Mouse (Mus musculus) erythroblast, embryonic 14.5 days (primary cell): ENCODE results near the gene Atp6v1fnb. TPM values are rescaled to one million over a fixed set of nuclear protein-coding genes. Genes with fewer than 3 reads are reported as not detected.

Experiments
- H3K27me3 ChIP-seq: 2 replicates; pipeline ENCODE4 v1.6.1; 2012; ENCODE audit warnings: inconsistent platforms; ENCODE audit not compliant: control insufficient read depth
- H3K36me3 ChIP-seq: 2 replicates; pipeline ENCODE4 v1.6.1; 2012; ENCODE audit warnings: mild to moderate bottlenecking, inconsistent platforms; ENCODE audit not compliant: control insufficient read depth
- H3K4me1 ChIP-seq: 2 replicates; pipeline ENCODE4 v1.6.1; 2012; ENCODE audit warnings: inconsistent platforms; ENCODE audit not compliant: control insufficient read depth
- H3K4me3 ChIP-seq: replicated peaks from 2 replicates; pipeline ENCODE3; 2012; ENCODE audit warnings: moderate library complexity, mild to moderate bottlenecking, inconsistent platforms
- H3K9me3 ChIP-seq: 2 replicates; pipeline ENCODE4 v1.6.1; 2012; ENCODE audit warnings: low read length, inconsistent platforms, mixed read lengths; ENCODE audit not compliant: control insufficient read depth
- GATA1 ChIP-seq: IDR thresholded peaks from 2 replicates; pipeline ENCODE4 v1.6.1; 2012; ENCODE audit warnings: low read length, inconsistent platforms, mixed read lengths
- TAL1 ChIP-seq: IDR thresholded peaks from 3 replicates; pipeline ENCODE4 v1.6.1; 2012; ENCODE audit warnings: low read length, inconsistent platforms, mixed read lengths
- polyA plus RNA-seq: library from polyadenylated mRNA; stranded (reverse); fragments of >175 nt; gene quantifications from 2 replicates; pipeline ENCODE4 v1.2.3, GENCODE M21; 2012

Gene Atp6v1fnb
- polyA plus RNA-seq, 1 experiment, result not detected

DNA sequence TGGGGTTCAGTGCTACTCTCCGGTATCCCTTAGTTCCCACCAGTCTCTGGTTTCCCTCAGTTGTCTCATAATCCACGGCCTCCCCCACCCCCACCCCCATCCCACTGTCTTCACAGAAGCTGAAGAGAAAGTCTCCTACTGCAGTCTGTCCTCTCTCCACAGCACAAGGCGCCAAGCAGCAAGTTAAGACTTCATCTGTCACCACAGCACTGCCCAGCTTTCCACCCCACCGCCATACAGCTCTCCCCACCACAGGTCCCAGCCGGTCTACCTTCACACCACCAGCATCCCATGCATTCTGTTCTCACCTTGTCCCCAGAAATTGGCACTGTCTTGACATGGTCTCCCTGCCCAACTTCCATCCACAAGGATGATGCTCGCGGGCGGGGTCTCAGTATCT lies 35.6 kb downstream of the Atp6v1fnb start:
- no peak overlapping the region for H3K4me3 ChIP-seq
- no peaks in the 10 kb centered on the region for H3K36me3 ChIP-seq

DNA sequence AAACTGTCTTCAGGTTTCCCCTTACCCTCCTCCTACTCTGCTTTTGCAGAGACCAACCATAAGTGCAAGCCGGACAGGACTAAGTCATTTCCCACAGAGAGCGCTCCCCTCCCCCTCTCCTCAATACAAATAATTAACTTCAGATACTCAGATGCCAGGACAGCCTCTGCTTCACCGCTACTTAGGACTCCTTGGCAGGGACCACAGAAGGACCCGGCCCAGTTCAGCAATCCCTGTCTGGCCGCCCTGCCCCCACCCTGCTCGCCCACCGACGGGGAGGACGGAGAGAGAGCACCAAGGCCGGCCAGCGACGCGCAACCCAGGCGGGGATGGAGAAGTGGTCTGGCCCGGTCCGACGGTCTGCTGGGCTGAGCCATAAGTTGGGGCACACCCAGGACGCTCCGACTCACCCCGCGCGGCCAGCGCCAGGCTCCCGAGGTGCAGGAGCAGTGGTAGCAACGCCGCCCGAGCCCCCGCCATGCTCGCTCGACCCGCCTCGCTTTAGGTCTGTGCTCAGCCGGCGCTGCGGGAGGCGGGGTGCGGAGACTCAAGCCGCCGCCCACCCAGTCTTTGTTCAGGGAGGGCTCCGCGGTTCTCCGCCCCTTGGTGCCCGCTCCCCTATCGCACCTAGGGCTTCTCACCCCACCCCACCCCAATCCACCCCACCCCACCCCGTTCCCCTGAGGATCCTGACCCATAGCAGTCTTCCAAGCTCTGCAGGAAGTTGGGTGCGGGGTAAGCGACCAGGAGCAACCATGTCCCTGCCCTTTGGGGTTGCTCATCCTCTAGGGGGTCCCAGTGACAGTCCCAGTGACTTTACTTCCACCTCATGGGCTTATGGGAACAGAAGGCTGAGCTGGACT lies 36.4 kb downstream of the Atp6v1fnb start, which contains the start of gene Kcp:
Kcp (minus strand) TSS at position 506 of the 863 bp plus-strand sequence.
- peaks cover 4% of the 10 kb centered on the region for H3K4me1 ChIP-seq
- H3K9me3 ChIP-seq, result no peaks in the 10 kb centered on the region
- TF ChIP-seq TAL1 (no peak), GATA1 (no peak)
- H3K27me3 ChIP-seq, result peaks cover 54% of the 10 kb centered on the region
- H3K4me3 ChIP-seq, result peak within 1 kb of the TSS; percentile 48
- no peaks in the 10 kb centered on the region for H3K36me3 ChIP-seq

More for the DNA sequence above, 35.6 kb downstream of the Atp6v1fnb start:
- Histone ChIP-seq H3K9me3 (no peaks in the 10 kb centered on the region), H3K27me3 (peaks cover 54% of the 10 kb centered on the region), H3K4me1 (peaks cover 4% of the 10 kb centered on the region)
- no peak for TF ChIP-seq GATA1
- no peak for TF ChIP-seq TAL1

DNA sequence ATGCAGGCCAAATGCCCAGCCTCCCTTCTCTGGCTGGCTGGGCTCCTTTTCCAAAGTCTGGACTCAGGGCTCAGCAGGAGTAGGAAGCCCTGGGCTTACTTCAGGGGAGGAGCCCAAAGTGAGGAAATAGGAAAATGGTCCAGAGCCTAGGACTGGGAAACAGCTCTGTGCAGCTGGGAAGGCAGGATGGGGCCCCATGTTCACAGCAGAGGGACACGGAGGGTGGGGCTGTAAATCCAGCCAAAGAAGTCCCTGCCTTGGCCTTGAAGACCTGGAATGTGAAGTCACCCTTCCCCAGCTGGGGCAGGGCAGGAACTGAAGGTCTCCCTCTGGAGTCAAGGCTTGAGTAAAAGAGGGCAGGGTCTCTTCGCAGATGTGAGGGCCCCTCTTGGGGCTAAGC lies 37.8 kb downstream of the Atp6v1fnb start:
- Histone ChIP-seq H3K4me1 (peaks cover 7% of the 10 kb centered on the region), H3K4me3 (no peak overlapping the region), H3K27me3 (peaks cover 53% of the 10 kb centered on the region), H3K9me3 (no peaks in the 10 kb centered on the region), H3K36me3 (no peaks in the 10 kb centered on the region)
- TF ChIP-seq GATA1 (no peak), TAL1 (no peak)

DNA sequence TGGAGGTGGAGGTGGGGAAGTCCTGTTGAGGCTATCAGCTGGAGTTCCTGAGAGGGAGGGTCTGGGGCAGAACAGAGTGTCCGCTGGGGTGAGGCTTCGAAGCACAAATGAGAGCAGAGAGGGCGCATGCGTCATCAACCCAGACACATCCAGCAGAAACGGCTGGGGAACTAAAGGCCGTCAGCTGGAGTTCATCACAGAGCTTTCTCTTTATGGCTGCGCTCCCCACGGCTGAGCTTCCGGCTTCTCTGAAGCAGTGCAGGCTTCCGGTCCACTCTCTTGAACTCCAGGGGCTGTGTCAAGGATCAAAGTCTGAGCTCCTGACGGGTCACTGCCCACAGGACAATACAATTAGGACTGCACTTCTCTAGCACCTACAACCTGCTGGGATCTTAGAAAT lies 42.0 kb downstream of the Atp6v1fnb start:
- no peaks in the 10 kb centered on the region for H3K36me3 ChIP-seq
- H3K9me3 ChIP-seq, result no peaks in the 10 kb centered on the region
- H3K27me3 ChIP-seq, result peaks cover 20% of the 10 kb centered on the region
- no peak for TF ChIP-seq GATA1
- peaks cover 3% of the 10 kb centered on the region; the same call in 1 of the 2 replicates for H3K4me1 ChIP-seq
- H3K4me3 ChIP-seq, result no peak overlapping the region

DNA sequence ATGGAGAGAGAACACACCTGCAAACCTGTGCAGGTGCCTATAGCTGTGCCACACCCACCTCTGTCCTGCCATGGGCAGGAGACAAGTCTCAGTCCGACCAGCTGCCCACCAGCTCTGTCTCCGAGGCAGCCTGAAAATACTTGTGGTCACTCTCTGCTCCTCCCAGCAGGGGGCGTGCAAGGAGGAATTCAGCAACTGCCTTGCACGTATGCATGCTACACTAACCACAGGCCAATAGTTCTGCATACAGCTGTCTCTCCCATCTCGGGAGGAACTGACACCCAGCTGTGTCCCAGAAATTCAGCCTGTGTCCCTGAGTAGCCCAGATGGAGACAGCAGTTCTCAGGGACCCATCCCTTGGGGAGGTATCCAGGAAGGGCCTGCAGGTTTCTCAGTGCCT lies 45.9 kb downstream of the Atp6v1fnb start:
- H3K27me3 ChIP-seq, result no peaks in the 10 kb centered on the region; the same call in 1 of the 2 replicates
- TF ChIP-seq TAL1 (no peak), GATA1 (no peak)
- no peak overlapping the region for H3K4me3 ChIP-seq
- peaks cover 3% of the 10 kb centered on the region; the same call in 1 of the 2 replicates for H3K4me1 ChIP-seq
- H3K9me3 ChIP-seq, result peaks cover 4% of the 10 kb centered on the region; the same call in 1 of the 2 replicates
- no peaks in the 10 kb centered on the region for H3K36me3 ChIP-seq

DNA sequence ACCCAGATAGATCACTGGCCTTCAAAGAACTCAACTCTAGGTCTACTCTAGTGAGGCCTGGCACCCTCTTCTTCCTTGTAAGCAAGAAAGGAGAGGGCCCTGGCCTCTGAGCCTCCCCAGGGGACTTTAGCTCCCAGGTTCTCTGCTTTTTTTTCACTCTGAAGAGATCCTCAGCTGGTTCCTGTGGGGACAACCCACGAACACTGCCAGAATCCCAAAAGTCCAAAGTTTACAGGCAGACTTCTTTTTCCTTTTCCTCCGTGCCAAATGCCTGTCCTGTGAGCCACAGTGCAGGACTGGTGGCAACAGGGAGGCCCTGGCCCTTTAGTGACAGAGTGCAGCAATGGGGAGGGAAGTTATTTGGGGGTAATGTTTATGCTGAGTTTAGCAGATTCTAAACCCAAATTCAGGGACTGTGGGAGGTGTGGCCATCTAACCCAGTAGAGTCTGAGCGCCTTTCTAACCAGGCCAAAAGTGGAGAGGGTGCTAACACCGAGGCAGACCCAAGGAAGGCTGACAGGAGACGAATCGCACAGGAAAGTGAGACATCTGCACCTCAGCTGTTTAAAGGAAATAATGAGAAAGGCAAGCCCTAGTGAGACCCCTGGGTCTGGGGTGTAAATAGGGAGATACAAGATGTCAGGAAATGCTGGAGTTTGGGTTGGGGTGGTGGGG lies 51.5 kb downstream of the Atp6v1fnb start:
- H3K36me3 ChIP-seq, result no peaks in the 10 kb centered on the region
- TF ChIP-seq GATA1, result no peak
- no peak for TF ChIP-seq TAL1
- no peaks in the 10 kb centered on the region; the same call in 1 of the 2 replicates for H3K4me1 ChIP-seq
- no peak overlapping the region for H3K4me3 ChIP-seq
- peaks cover 42% of the 10 kb centered on the region for H3K27me3 ChIP-seq
- peaks cover 4% of the 10 kb centered on the region; the same call in 1 of the 2 replicates for H3K9me3 ChIP-seq

Other genes with a start within 250 kb of the Atp6v1fnb start
- gene Hilpda, start 198.9 kb upstream of the Atp6v1fnb start, polyA plus RNA-seq, result 0.76 and 0.80 TPM in 2 replicates
- gene Fam71f2, start 191.8 kb upstream of the Atp6v1fnb start, polyA plus RNA-seq, result not detected in 2 replicates
- not detected in 2 replicates for gene Fam71f1, start 152.3 kb upstream of the Atp6v1fnb start, polyA plus RNA-seq
- 0.17 and 0.63 TPM in 2 replicates for gene Calu, start 123.4 kb upstream of the Atp6v1fnb start, polyA plus RNA-seq
- gene Opn1sw, start 83.0 kb upstream of the Atp6v1fnb start, polyA plus RNA-seq, result not detected in 2 replicates
- gene Ccdc136, start 75.1 kb upstream of the Atp6v1fnb start, polyA plus RNA-seq, result not detected in 2 replicates
- not detected in 2 replicates for gene Flnc, start 38.2 kb upstream of the Atp6v1fnb start, polyA plus RNA-seq
- gene Atp6v1f, start 3.7 kb upstream of the Atp6v1fnb start, polyA plus RNA-seq, result 16.6 and 22.9 TPM in 2 replicates
- gene Kcp, start 36.5 kb downstream of the Atp6v1fnb start, polyA plus RNA-seq, result 0.01 and 0.11 TPM in 2 replicates
- 0.16 and 0.44 TPM in 2 replicates for gene Irf5, start 55.2 kb downstream of the Atp6v1fnb start, polyA plus RNA-seq
- gene Tnpo3, start 138.4 kb downstream of the Atp6v1fnb start, polyA plus RNA-seq, result 0.66 and 1.1 TPM in 2 replicates
- 91.5 and 99.6 TPM in 2 replicates for gene Tspan33, start 222.8 kb downstream of the Atp6v1fnb start, polyA plus RNA-seq